Comparison of ENCODE assay signal across 1 mouse cellular context in genomic region chr2:174438737-174439449, GRCm38 (mm10).
TF ChIP-seq lines count a peak whose summit lies in the region.

TSS of gene Ctsz (minus strand) at chr2:174439039.

TF ChIP-seq in CH12.LX, 34 proteins besides CTCF, POLR2A, EP300 and RAD21 (continued from another document):
- no peak for TF ChIP-seq RCOR1 (conservative IDR thresholded peaks at IDR 0.05; ENCODE audit: low read depth, low read length)
